In genomic region chr6:87811675-87812338, GRCm38 (mm10) we compare ENCODE assay signal across 8 mouse cellular contexts. TPM values are rescaled to one million over a fixed set of nuclear protein-coding genes. Genes with fewer than 3 reads are reported as not detected.
DNase-seq lines count a peak whose midpoint lies in the region; ATAC-seq lines count a peak whose summit lies in the region.

Rab43 (minus strand) TSS chr6:87812164.

- peak; percentile 98 for ATAC-seq in hindbrain, embryonic 12.5 days (ENCODE audit: low FRiP score)

- peak within 1 kb of the TSS; percentile 67 for H3K9ac ChIP-seq in hindbrain, embryonic 12.5 days

- no peaks in the 10 kb centered on the region for H3K9me3 ChIP-seq in hindbrain, embryonic 12.5 days (replicated peaks)

- H3K27ac ChIP-seq in hindbrain, embryonic 12.5 days, result 0 out of 2 replicates have a peak within 1 kb of the TSS, but pooled peaks have one; percentile 6

- H3K4me1 ChIP-seq in hindbrain, embryonic 12.5 days, result peaks cover 6% of the 10 kb centered on the region

- H3K4me2 ChIP-seq in hindbrain, embryonic 12.5 days (replicated peaks), result peak within 1 kb of the TSS; percentile 94

- peak; percentile 95 for DNase-seq in Muller cell, postnatal 12 days (ENCODE audit: inconsistent ontology term)
- DNase-seq in cerebellum, adult 9-11 months, result peak; percentile 94
- peak; percentile 78 to 88 for DNase-seq in frontal cortex, postnatal 10 days (ENCODE audit: low spot score in 2 of 2)
- DNase-seq in layer of hippocampus, postnatal 14 days (ENCODE audit: low spot score in 2 of 2), result peak; percentile 84 to 92
- peak; percentile 96 for DNase-seq in lung, postnatal 14 days
- DNase-seq in retina, adult 2 months (ENCODE audit: low read depth, low spot score), result peak; percentile 91
- DNase-seq in thymus, postnatal 36 days, result peak; percentile 95 to 96

- H3K36me3 ChIP-seq in hindbrain, embryonic 12.5 days, result peaks cover 30% of the 10 kb centered on the region

- peak within 1 kb of the TSS; percentile 50 for H3K4me3 ChIP-seq in hindbrain, embryonic 12.5 days

- under 1% methylated on average over 48 of the region's 56 CpGs for WGBS in hindbrain, embryonic 12.5 days

- H3K27me3 ChIP-seq in hindbrain, embryonic 12.5 days, result peaks cover 10% of the 10 kb centered on the region

RNA-seq across cellular contexts. Expression of gene Rab43, which starts in this region (rescaled TPM):
- polyA plus RNA-seq in hindbrain, embryonic 12.5 days (2016; fragmentation: Nextera tagmentation; extraction: Ambion mirVana), result 12.2 and 13.1 TPM in 2 replicates
- total RNA-seq in layer of hippocampus, postnatal 14 days (2021), result 10 to 100 TPM; 17.2 to 21.9 TPM

Comparison
In these comparisons a context has a peak if more than half of its experiments do, and no peak if none do; other contexts are left out.
1. Peak in every context shown above with its lines: DNase-seq, ATAC-seq, H3K4me3 ChIP-seq and H3K27ac ChIP-seq.